Mouse (Mus musculus): ENCODE results near the gene Proser1. TPM values are rescaled to one million over a fixed set of nuclear protein-coding genes. Genes with fewer than 3 reads are reported as not detected.

Gene Proser1
- polyA plus RNA-seq, 1 experiment from 2014 or later: 21.7 TPM

GRCm38 (mm10) chr3:53486996-53487576, 23.6 kb downstream of the Proser1 start:
- Histone ChIP-seq H3K9ac (replicated peaks; ENCODE audit: low read depth, low read length) (no peak overlapping the region), H3K27ac (ENCODE audit: low read length) (no peak overlapping the region), H3K36me3 (ENCODE audit: control insufficient read depth, insufficient read depth, low read length) (0 out of 2 replicates have a peak, but pooled peaks cover under 1% of the 10 kb centered on the region), H3K4me2 (replicated peaks; ENCODE audit: low read depth, low read length) (no peak overlapping the region), H3K27me3 (ENCODE audit: control insufficient read depth, insufficient read depth, low read length) (no peaks in the 10 kb centered on the region), H3K4me1 (ENCODE audit: control insufficient read depth, insufficient read depth, low read length) (no peaks in the 10 kb centered on the region), H3K9me3 (ENCODE audit: control insufficient read depth, low read depth, low read length) (no peaks in the 10 kb centered on the region), H3K4me3 (ENCODE audit: low read depth, low read length) (no peak overlapping the region)
- ATAC-seq (ENCODE audit: insufficient number of reproducible peaks, insufficient read depth, low FRiP score, low read depth): 0 out of 2 replicates have a peak, but pooled peaks have one; percentile 10
- 58% methylated on average over 9 of the region's 9 CpGs for WGBS

- H3K9ac ChIP-seq (replicated peaks; ENCODE audit: low read depth, low read length): no peak within 1 kb of the TSS
- no peak for ATAC-seq (ENCODE audit: insufficient number of reproducible peaks, insufficient read depth, low FRiP score, low read depth)
- H3K27ac ChIP-seq (ENCODE audit: low read length): no peak within 1 kb of the TSS
- H3K36me3 ChIP-seq (ENCODE audit: control insufficient read depth, insufficient read depth, low read length): no peaks in the 10 kb centered on the region
- no peaks in the 10 kb centered on the region for H3K9me3 ChIP-seq (ENCODE audit: control insufficient read depth, low read depth, low read length)
- 79% methylated on average over 6 of the region's 6 CpGs for WGBS
- H3K4me3 ChIP-seq (ENCODE audit: low read depth, low read length): no peak within 1 kb of the TSS
- H3K4me1 ChIP-seq (ENCODE audit: control insufficient read depth, insufficient read depth, low read length): no peaks in the 10 kb centered on the region
- H3K4me2 ChIP-seq (replicated peaks; ENCODE audit: low read depth, low read length): no peak within 1 kb of the TSS
- H3K27me3 ChIP-seq (ENCODE audit: control insufficient read depth, insufficient read depth, low read length): no peaks in the 10 kb centered on the region
Observed at GRCm38 (mm10) chr3:53488353-53488752, 24.9 kb downstream of the Proser1 start, which contains the start of gene Stoml3. Gene Stoml3 (plus strand): TSS chr3:53488653.

- no peak overlapping the region for H3K4me2 ChIP-seq (replicated peaks; ENCODE audit: low read depth, low read length)
- H3K9ac ChIP-seq (replicated peaks; ENCODE audit: low read depth, low read length): no peak overlapping the region
- 74% methylated on average over 6 of the region's 6 CpGs for WGBS
- ATAC-seq (ENCODE audit: insufficient number of reproducible peaks, insufficient read depth, low FRiP score, low read depth): no peak
- H3K27ac ChIP-seq (ENCODE audit: low read length): no peak overlapping the region
- no peaks in the 10 kb centered on the region for H3K4me1 ChIP-seq (ENCODE audit: control insufficient read depth, insufficient read depth, low read length)
- H3K27me3 ChIP-seq (ENCODE audit: control insufficient read depth, insufficient read depth, low read length): no peaks in the 10 kb centered on the region
- H3K36me3 ChIP-seq (ENCODE audit: control insufficient read depth, insufficient read depth, low read length): no peaks in the 10 kb centered on the region
- no peaks in the 10 kb centered on the region for H3K9me3 ChIP-seq (ENCODE audit: control insufficient read depth, low read depth, low read length)
- no peak overlapping the region for H3K4me3 ChIP-seq (ENCODE audit: low read depth, low read length)
Observed at GRCm38 (mm10) chr3:53498351-53498905, 35.0 kb downstream of the Proser1 start.

- Histone ChIP-seq H3K9ac (replicated peaks; ENCODE audit: low read depth, low read length) (no peak overlapping the region), H3K27ac (ENCODE audit: low read length) (no peak overlapping the region), H3K27me3 (ENCODE audit: control insufficient read depth, insufficient read depth, low read length) (no peaks in the 10 kb centered on the region), H3K9me3 (ENCODE audit: control insufficient read depth, low read depth, low read length) (no peaks in the 10 kb centered on the region), H3K4me3 (ENCODE audit: low read depth, low read length) (no peak overlapping the region), H3K36me3 (ENCODE audit: control insufficient read depth, insufficient read depth, low read length) (no peaks in the 10 kb centered on the region), H3K4me1 (ENCODE audit: control insufficient read depth, insufficient read depth, low read length) (no peaks in the 10 kb centered on the region), H3K4me2 (replicated peaks; ENCODE audit: low read depth, low read length) (no peak overlapping the region)
- ATAC-seq (ENCODE audit: insufficient number of reproducible peaks, insufficient read depth, low FRiP score, low read depth): no peak
- WGBS: 54% methylated on average over 6 of the region's 6 CpGs
Observed at GRCm38 (mm10) chr3:53502428-53502827, 39.0 kb downstream of the Proser1 start.

GRCm38 (mm10) chr3:53513096-53513495, 49.6 kb downstream of the Proser1 start:
- no peak overlapping the region for H3K27ac ChIP-seq (ENCODE audit: low read length)
- 34% methylated on average over 5 of the region's 5 CpGs for WGBS
- H3K36me3 ChIP-seq (ENCODE audit: control insufficient read depth, insufficient read depth, low read length): no peaks in the 10 kb centered on the region; the same call in 1 of the 2 replicates
- ATAC-seq (ENCODE audit: insufficient number of reproducible peaks, insufficient read depth, low FRiP score, low read depth): no peak
- no peak overlapping the region for H3K4me3 ChIP-seq (ENCODE audit: low read depth, low read length)
- no peaks in the 10 kb centered on the region for H3K27me3 ChIP-seq (ENCODE audit: control insufficient read depth, insufficient read depth, low read length)
- H3K9me3 ChIP-seq (ENCODE audit: control insufficient read depth, low read depth, low read length): no peaks in the 10 kb centered on the region
- no peak overlapping the region for H3K4me2 ChIP-seq (replicated peaks; ENCODE audit: low read depth, low read length)
- H3K4me1 ChIP-seq (ENCODE audit: control insufficient read depth, insufficient read depth, low read length): no peaks in the 10 kb centered on the region
- H3K9ac ChIP-seq (replicated peaks; ENCODE audit: low read depth, low read length): no peak overlapping the region

- Histone ChIP-seq H3K4me2 (replicated peaks; ENCODE audit: low read depth, low read length) (no peak overlapping the region), H3K36me3 (ENCODE audit: control insufficient read depth, insufficient read depth, low read length) (no peaks in the 10 kb centered on the region; the same call in 1 of the 2 replicates), H3K9ac (replicated peaks; ENCODE audit: low read depth, low read length) (no peak overlapping the region), H3K27ac (ENCODE audit: low read length) (no peak overlapping the region), H3K4me1 (ENCODE audit: control insufficient read depth, insufficient read depth, low read length) (no peaks in the 10 kb centered on the region), H3K27me3 (ENCODE audit: control insufficient read depth, insufficient read depth, low read length) (no peaks in the 10 kb centered on the region), H3K9me3 (ENCODE audit: control insufficient read depth, low read depth, low read length) (no peaks in the 10 kb centered on the region), H3K4me3 (ENCODE audit: low read depth, low read length) (no peak overlapping the region)
- ATAC-seq (ENCODE audit: insufficient number of reproducible peaks, insufficient read depth, low FRiP score, low read depth): no peak
- 81% methylated on average over 4 of the region's 4 CpGs for WGBS
Observed at GRCm38 (mm10) chr3:53514221-53515065, 51.0 kb downstream of the Proser1 start.

- Histone ChIP-seq H3K36me3 (ENCODE audit: control insufficient read depth, insufficient read depth, low read length) (no peaks in the 10 kb centered on the region; the same call in 1 of the 2 replicates), H3K27ac (ENCODE audit: low read length) (no peak overlapping the region), H3K4me1 (ENCODE audit: control insufficient read depth, insufficient read depth, low read length) (no peaks in the 10 kb centered on the region), H3K4me3 (ENCODE audit: low read depth, low read length) (no peak overlapping the region), H3K9ac (replicated peaks; ENCODE audit: low read depth, low read length) (no peak overlapping the region), H3K9me3 (ENCODE audit: control insufficient read depth, low read depth, low read length) (no peaks in the 10 kb centered on the region), H3K4me2 (replicated peaks; ENCODE audit: low read depth, low read length) (no peak overlapping the region), H3K27me3 (ENCODE audit: control insufficient read depth, insufficient read depth, low read length) (no peaks in the 10 kb centered on the region)
- 85% methylated on average over 10 of the region's 10 CpGs for WGBS
- ATAC-seq (ENCODE audit: insufficient number of reproducible peaks, insufficient read depth, low FRiP score, low read depth): no peak
Observed at GRCm38 (mm10) chr3:53522794-53523193, 59.3 kb downstream of the Proser1 start.

GRCm38 (mm10) chr3:53525737-53526136, 62.3 kb downstream of the Proser1 start:
- Histone ChIP-seq H3K9ac (replicated peaks; ENCODE audit: low read depth, low read length) (no peak overlapping the region; the same call in 1 of the 2 replicates), H3K4me1 (ENCODE audit: control insufficient read depth, insufficient read depth, low read length) (no peaks in the 10 kb centered on the region), H3K27ac (ENCODE audit: low read length) (no peak overlapping the region), H3K4me2 (replicated peaks; ENCODE audit: low read depth, low read length) (peak overlapping the region; percentile 46), H3K27me3 (ENCODE audit: control insufficient read depth, insufficient read depth, low read length) (no peaks in the 10 kb centered on the region), H3K36me3 (ENCODE audit: control insufficient read depth, insufficient read depth, low read length) (no peaks in the 10 kb centered on the region), H3K9me3 (ENCODE audit: control insufficient read depth, low read depth, low read length) (no peaks in the 10 kb centered on the region), H3K4me3 (ENCODE audit: low read depth, low read length) (peak overlapping the region; percentile 26)
- 8% methylated on average over 21 of the region's 21 CpGs for WGBS
- ATAC-seq (ENCODE audit: insufficient number of reproducible peaks, insufficient read depth, low FRiP score, low read depth): peak; percentile 37; the same call in 1 of the 2 replicates

Measured in stomach, embryonic 14.5 days (tissue).